In the genomic region with DNA sequence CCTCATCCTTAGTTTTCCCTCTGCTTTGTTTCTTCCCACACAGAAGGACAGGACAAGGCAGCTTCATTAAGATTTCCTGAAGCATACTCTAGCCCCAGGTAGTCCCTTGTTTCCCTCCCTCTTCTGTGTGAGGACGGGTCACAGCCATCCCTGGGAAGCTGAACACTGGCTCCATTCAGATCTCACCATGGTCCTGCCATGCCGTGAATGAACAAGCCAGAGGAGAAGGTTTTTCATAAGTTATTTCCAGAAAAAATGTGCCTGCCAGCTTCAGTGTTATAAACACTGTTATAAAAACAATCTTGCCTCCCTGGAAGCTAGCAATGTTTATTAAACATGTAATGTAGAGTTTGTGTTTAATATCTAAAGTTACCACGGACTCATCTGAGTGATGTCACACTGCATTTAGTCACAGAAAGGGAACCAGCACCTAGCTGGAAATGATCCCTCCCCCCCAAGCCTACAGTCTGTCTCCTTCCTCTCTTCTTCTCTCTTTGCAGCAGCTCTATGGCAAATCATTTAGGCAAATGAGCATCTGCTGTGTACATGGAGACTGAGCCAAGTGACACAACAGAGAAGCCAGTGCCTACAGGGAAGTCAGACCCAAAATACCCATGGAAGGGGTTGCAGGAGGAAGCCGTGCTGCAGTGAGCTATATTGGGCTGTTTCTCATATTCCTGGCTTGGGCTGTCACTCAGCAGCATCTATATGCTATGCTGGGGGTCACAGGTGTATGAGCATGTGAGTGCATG, we compare ENCODE assay signal across 11 mouse cellular contexts.
A peak's percentile ranks its signal among the peaks of the same experiment; 100 is the strongest.
DNase-seq lines count a peak whose midpoint lies in the region; ATAC-seq and TF ChIP-seq lines count a peak whose summit lies in the region.
"Had no signal": no experiment of that assay in that cellular context is flagged by ENCODE, and none has a peak within 500 bp of the region (broad histone marks: within the 10 kb centered on the region; RNA-seq: fewer than 3 reads in every experiment).

No protein-coding gene starts in this region.

- H3K9me3 ChIP-seq in forebrain, embryonic 14.5 days (replicated peaks; ENCODE audit: control insufficient read depth, low read length) = no peaks in the 10 kb centered on the region
- H3K9me3 ChIP-seq in forebrain, embryonic 12.5 days = no peaks in the 10 kb centered on the region
- H3K9me3 ChIP-seq in midbrain, postnatal 0 days (ENCODE audit: low read length) = no peaks in the 10 kb centered on the region

- no peaks in the 10 kb centered on the region for H3K4me1 ChIP-seq in forebrain, embryonic 14.5 days (ENCODE audit: control insufficient read depth, insufficient read depth, low read length)
- H3K4me1 ChIP-seq in forebrain, embryonic 12.5 days = no peaks in the 10 kb centered on the region
- no peaks in the 10 kb centered on the region for H3K4me1 ChIP-seq in midbrain, postnatal 0 days (ENCODE audit: insufficient read depth, low read length)

- TF ChIP-seq CTCF in midbrain, postnatal 0 days (IDR thresholded peaks at IDR 0.05) = no peak
- TF ChIP-seq CTCF in gastrocnemius, adult 2 months (IDR thresholded peaks at IDR 0.05) = no peak

- intact Hi-C loops in gastrocnemius, adult 2 months (cut with DNase I) = no loop called here

- no peak overlapping the region for H3K4me3 ChIP-seq in forebrain, embryonic 14.5 days (ENCODE audit: low read depth, low read length)
- no peak overlapping the region for H3K4me3 ChIP-seq in forebrain, embryonic 12.5 days (replicated peaks)
- H3K4me3 ChIP-seq in midbrain, postnatal 0 days (ENCODE audit: low read depth, low read length) = no peak overlapping the region
- no peak overlapping the region for H3K4me3 ChIP-seq in gastrocnemius, adult 2 months

- no peaks in the 10 kb centered on the region for H3K27me3 ChIP-seq in forebrain, embryonic 14.5 days (replicated peaks; ENCODE audit: control insufficient read depth, insufficient read depth, low read length)
- no peaks in the 10 kb centered on the region for H3K27me3 ChIP-seq in forebrain, embryonic 12.5 days
- no peaks in the 10 kb centered on the region for H3K27me3 ChIP-seq in midbrain, postnatal 0 days (ENCODE audit: insufficient read depth, low read length)

- no peaks in the 10 kb centered on the region for H3K36me3 ChIP-seq in forebrain, embryonic 14.5 days (ENCODE audit: control insufficient read depth, insufficient read depth, low read length)
- no peaks in the 10 kb centered on the region for H3K36me3 ChIP-seq in forebrain, embryonic 12.5 days (replicated peaks)
- H3K36me3 ChIP-seq in midbrain, postnatal 0 days (ENCODE audit: insufficient read depth, low read length) = no peaks in the 10 kb centered on the region

- DNase-seq in forebrain, embryonic 14.5 days (ENCODE audit: low spot score) = peak; percentile 72
- DNase-seq in cerebellum, adult 9-10 months = peak; percentile 75
- DNase-seq in layer of hippocampus, adult 18-20 months (ENCODE audit: low spot score in 2 of 2) = peak; percentile 3 to 31
- DNase-seq in midbrain, postnatal 0 days (ENCODE audit: low spot score) = peak; percentile 52
- DNase-seq in gastrocnemius, adult 2 months = no peak
- DNase-seq: B cell, adult 2 months; gastrocnemius, postnatal 36 days had no signal

- H3K27ac ChIP-seq in forebrain, embryonic 14.5 days (ENCODE audit: low read depth, low read length) = no peak overlapping the region
- no peak overlapping the region for H3K27ac ChIP-seq in forebrain, embryonic 12.5 days
- no peak overlapping the region for H3K27ac ChIP-seq in midbrain, postnatal 0 days (ENCODE audit: low read depth, low read length)
- H3K27ac ChIP-seq in gastrocnemius, adult 2 months = no peak overlapping the region
- H3K27ac ChIP-seq: liver, embryonic 14.5 days had no signal

- 43% methylated on average over 4 of the region's 4 CpGs for WGBS in forebrain, embryonic 14.5 days
- 60% methylated on average over 4 of the region's 4 CpGs for WGBS in forebrain, embryonic 12.5 days
- WGBS in midbrain, postnatal 0 days = 42% methylated on average over 4 of the region's 4 CpGs

- no peak overlapping the region for H3K4me2 ChIP-seq in forebrain, embryonic 14.5 days (ENCODE audit: low read length)
- H3K4me2 ChIP-seq in forebrain, embryonic 12.5 days = no peak overlapping the region
- no peak overlapping the region for H3K4me2 ChIP-seq in midbrain, postnatal 0 days (ENCODE audit: low read depth, low read length, poor library complexity, severe bottlenecking)

- ATAC-seq in forebrain, embryonic 14.5 days = peak; percentile 88; the same call in 1 of the 2 replicates
- ATAC-seq in forebrain, embryonic 12.5 days (ENCODE audit: low FRiP score) = no peak
- ATAC-seq in midbrain, postnatal 0 days (ENCODE audit: low FRiP score) = 0 out of 2 replicates have a peak, but pooled peaks have one; percentile 38
- ATAC-seq in activated CD4-positive, CD25-positive, alpha-beta regulatory T cell, adult 4 months = no peak
- ATAC-seq in inflammation-experienced regulatory T-cells, adult 6 months = no peak

- H3K9ac ChIP-seq in forebrain, embryonic 14.5 days (ENCODE audit: low read length) = no peak overlapping the region
- no peak overlapping the region for H3K9ac ChIP-seq in forebrain, embryonic 12.5 days
- H3K9ac ChIP-seq in midbrain, postnatal 0 days (replicated peaks; ENCODE audit: low read length, poor library complexity, severe bottlenecking) = no peak overlapping the region
- H3K9ac ChIP-seq: liver, embryonic 14.5 days had no signal

Comparison
In these comparisons a context has a peak if more than half of its experiments do, and no peak if none do; other contexts are left out.
1. ATAC-seq: peak in forebrain, embryonic 14.5 days (single experiment) and midbrain, postnatal 0 days (single experiment); none in forebrain, embryonic 12.5 days (single experiment), activated CD4-positive, CD25-positive, alpha-beta regulatory T cell, adult 4 months (single experiment) and inflammation-experienced regulatory T-cells, adult 6 months (single experiment).